Mouse (Mus musculus) stomach, embryonic 15.5 days (tissue): ENCODE results near the gene Dqx1. TPM values are rescaled to one million over a fixed set of nuclear protein-coding genes. Genes with fewer than 3 reads are reported as not detected.

ENCODE experiments used
- microRNA counts: library from miRNA; unstranded; fragments of <30 nt; microRNA quantifications from one replicate; lab custom pipeline; 2016
- microRNA-seq: library from miRNA; unstranded; fragments of <30 nt; microRNA quantifications from one replicate; pipeline ENCODE4, GENCODE M21; 2016
- polyA plus RNA-seq: library from polyadenylated mRNA; unstranded; fragments of >200 nt; fragmentation: Nextera tagmentation; extraction: Ambion mirVana; gene quantifications from 2 replicates; pipeline ENCODE4 v1.2.1, GENCODE M21; 2015

The Dqx1 gene
- polyA plus RNA-seq, 1 experiment from 2014 or later: 5.4 TPM

MicroRNA genes within 50 kb of the gene (microRNA counts, 519-probe panel; counts per million panel counts)
- microRNA mmu-miR-3470a+mmu-miR-3470b (lab: Ali Mortazavi, UCI): 1,945 counts per million, percentile 21 among the panel's probes with 10 or more counts

Small RNA genes within 50 kb of the gene (microRNA-seq; reads per million reads assigned to microRNA genes)
- gene Mir3470a: not detected
- gene Mir7040: not detected

Other genes starting within 250 kb of the Dqx1 start
- 2.0 and 2.1 TPM in 2 replicates for gene Sema4f, start 118.1 kb upstream of the Dqx1 start, polyA plus RNA-seq
- 0.84 and 1.2 TPM in 2 replicates for gene M1ap, start 110.9 kb upstream of the Dqx1 start, polyA plus RNA-seq
- gene Dok1, start 24.4 kb upstream of the Dqx1 start, polyA plus RNA-seq: 11.9 and 14.3 TPM in 2 replicates
- gene Loxl3, start 23.7 kb upstream of the Dqx1 start, polyA plus RNA-seq: 14.2 and 16.2 TPM in 2 replicates
- gene Aup1, start 3.3 kb upstream of the Dqx1 start, polyA plus RNA-seq: 211 and 212 TPM in 2 replicates
- 86.6 and 94.1 TPM in 2 replicates for gene Htra2, start 2.6 kb upstream of the Dqx1 start, polyA plus RNA-seq
- 7.5 and 9.3 TPM in 2 replicates for gene Tlx2, start 12.4 kb downstream of the Dqx1 start, polyA plus RNA-seq
- 29.6 and 34.6 TPM in 2 replicates for gene Pcgf1, start 20.0 kb downstream of the Dqx1 start, polyA plus RNA-seq
- 0.59 and 0.63 TPM in 2 replicates for gene Lbx2, start 28.5 kb downstream of the Dqx1 start, polyA plus RNA-seq
- gene Ccdc142, start 43.8 kb downstream of the Dqx1 start, polyA plus RNA-seq: 2.5 and 3.6 TPM in 2 replicates
- 2.7 and 2.8 TPM in 2 replicates for gene Gm42688, start 43.8 kb downstream of the Dqx1 start, polyA plus RNA-seq
- 122 and 136 TPM in 2 replicates for gene Mrpl53, start 51.2 kb downstream of the Dqx1 start, polyA plus RNA-seq
- gene Mogs, start 57.7 kb downstream of the Dqx1 start, polyA plus RNA-seq: 53.6 and 58.0 TPM in 2 replicates
- 91.5 and 101 TPM in 2 replicates for gene Wbp1, start 63.7 kb downstream of the Dqx1 start, polyA plus RNA-seq
- 11.3 and 11.4 TPM in 2 replicates for gene Ino80b, start 67.6 kb downstream of the Dqx1 start, polyA plus RNA-seq
- 31.3 and 31.9 TPM in 2 replicates for gene Rtkn, start 77.6 kb downstream of the Dqx1 start, polyA plus RNA-seq
- 3.6 and 5.1 TPM in 2 replicates for gene Wdr54, start 98.6 kb downstream of the Dqx1 start, polyA plus RNA-seq
- 2.3 and 2.7 TPM in 2 replicates for gene 1700003E16Rik, start 98.6 kb downstream of the Dqx1 start, polyA plus RNA-seq
- gene Dctn1, start 108.1 kb downstream of the Dqx1 start, polyA plus RNA-seq: 84.7 and 86.1 TPM in 2 replicates
- gene Slc4a5, start 162.0 kb downstream of the Dqx1 start, polyA plus RNA-seq: 0.26 and 0.40 TPM in 2 replicates